Mouse (Mus musculus) erythroblast, adult 5-6 weeks (primary cell): ENCODE results near the gene Arhgef28. TPM values are rescaled to one million over a fixed set of nuclear protein-coding genes. Genes with fewer than 3 reads are reported as not detected.
"Not testable (repeated sequence)": the region's sequence is repeated elsewhere in the genome, so short reads cannot be mapped to it uniquely, and the experiment has no call there.

ENCODE experiments used
- ATAC-seq: replicated peaks from 2 replicates; pipeline ENCODE4 v1.8.0; 2016; ENCODE audit warnings: moderate number of reproducible peaks, mild to moderate bottlenecking, moderate TSS enrichment, inconsistent platforms; ENCODE audit not compliant: poor library complexity, low FRiP score, severe bottlenecking
- total RNA-seq, 2 experiments: library from RNA; stranded (forward) in 1 of 2; stranded (reverse) in 1 of 2; fragments of 150-400 nt in 1 of 2; fragments of 200-764, 138-1000 nt in 1 of 2; gene quantifications; 2 replicates each; pipeline versions ENCODE4 v1.2.3 to v1.2.4; 2015 to 2017; ENCODE audit warnings: low replicate concordance in 2 of 2

The Arhgef28 gene
- total RNA-seq, 2 experiments from 2014 or later = 0.51 TPM; not detected in 1

GRCm38 (mm10) chr13:98132951-98133350 lies 73.3 kb downstream of the Arhgef28 start:
- no peak for ATAC-seq

- ATAC-seq = no peak
These were observed 74.0 kb downstream of the Arhgef28 start for GRCm38 (mm10) chr13:98132264-98132663.

GRCm38 (mm10) chr13:98125666-98126065 lies 80.6 kb downstream of the Arhgef28 start:
- no peak for ATAC-seq

GRCm38 (mm10) chr13:98124113-98124745 lies 82.0 kb downstream of the Arhgef28 start:
- ATAC-seq = no peak

- no peak for ATAC-seq
These were observed 83.5 kb downstream of the Arhgef28 start for GRCm38 (mm10) chr13:98122766-98123165.

GRCm38 (mm10) chr13:98121993-98122392 lies 84.2 kb downstream of the Arhgef28 start:
- no peak for ATAC-seq

- ATAC-seq = no peak
These were observed 85.1 kb downstream of the Arhgef28 start for GRCm38 (mm10) chr13:98121124-98121470.

- ATAC-seq = no peak
These were observed 85.7 kb downstream of the Arhgef28 start for GRCm38 (mm10) chr13:98120356-98121123.

GRCm38 (mm10) chr13:98118291-98118690 lies 87.9 kb downstream of the Arhgef28 start:
- no peak for ATAC-seq

GRCm38 (mm10) chr13:98117566-98118254 lies 88.5 kb downstream of the Arhgef28 start:
- no peak for ATAC-seq

GRCm38 (mm10) chr13:98115650-98116049 lies 90.6 kb downstream of the Arhgef28 start:
- ATAC-seq = no peak

- ATAC-seq = no peak
These were observed 91.2 kb downstream of the Arhgef28 start for GRCm38 (mm10) chr13:98115051-98115450.

GRCm38 (mm10) chr13:98112812-98113503 lies 93.3 kb downstream of the Arhgef28 start:
- ATAC-seq = no peak

GRCm38 (mm10) chr13:98111531-98111930 lies 94.7 kb downstream of the Arhgef28 start:
- ATAC-seq = no peak

GRCm38 (mm10) chr13:98111021-98111420 lies 95.2 kb downstream of the Arhgef28 start:
- ATAC-seq = no peak

- ATAC-seq = not testable (repeated sequence)
These were observed 97.8 kb downstream of the Arhgef28 start for GRCm38 (mm10) chr13:98108481-98108880.

GRCm38 (mm10) chr13:98107621-98108020 lies 98.6 kb downstream of the Arhgef28 start:
- no peak for ATAC-seq

GRCm38 (mm10) chr13:98095966-98096365 lies 110.3 kb downstream of the Arhgef28 start:
- no peak for ATAC-seq

- ATAC-seq = no peak
These were observed 111.9 kb downstream of the Arhgef28 start for GRCm38 (mm10) chr13:98094332-98094731.

- ATAC-seq = no peak
These were observed 112.8 kb downstream of the Arhgef28 start for GRCm38 (mm10) chr13:98093483-98093882.
